ENCODE assay signal across 21 mouse cellular contexts in the genomic region with DNA sequence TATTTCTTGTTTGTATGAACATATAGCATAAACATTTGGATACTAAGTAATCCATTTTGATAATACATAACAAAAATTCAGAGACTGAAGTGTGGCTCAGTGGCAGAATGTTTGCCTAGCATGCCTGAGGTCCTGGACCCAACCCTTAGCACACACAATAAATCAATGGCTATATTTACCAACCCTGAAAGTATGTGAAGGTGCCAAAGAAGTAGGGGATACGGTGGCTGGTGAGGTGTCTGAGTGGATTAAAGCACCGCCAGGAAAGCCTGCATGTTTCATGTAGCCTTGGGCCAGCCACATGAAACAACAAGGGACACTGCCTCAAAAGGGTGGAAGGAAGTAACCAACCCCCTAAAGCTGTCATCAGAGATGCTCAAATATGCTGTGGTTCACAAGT.
"Had no signal": no experiment of that assay in that cellular context is flagged by ENCODE, and none has a peak within 500 bp of the region (broad histone marks: within the 10 kb centered on the region; RNA-seq: fewer than 3 reads in every experiment).

No protein-coding gene starts in this region.

- H3K27me3 ChIP-seq: limb, embryonic 13.5 days; midbrain, embryonic 12.5 days; midbrain, embryonic 15.5 days; neural tube, embryonic 12.5 days; neural tube, embryonic 15.5 days had no signal

- H3K27ac ChIP-seq: hindbrain, postnatal 0 days; kidney, postnatal 0 days; limb, embryonic 10.5 days; limb, embryonic 13.5 days; liver, embryonic 14.5 days; macrophage; midbrain, embryonic 12.5 days; midbrain, embryonic 15.5 days; neural tube, embryonic 12.5 days; neural tube, embryonic 15.5 days had no signal

- H3K4me2 ChIP-seq: limb, embryonic 13.5 days; midbrain, embryonic 12.5 days; midbrain, embryonic 15.5 days; neural tube, embryonic 12.5 days; neural tube, embryonic 15.5 days had no signal

- H3K4me1 ChIP-seq: limb, embryonic 10.5 days; midbrain, embryonic 12.5 days; midbrain, embryonic 15.5 days; neural tube, embryonic 12.5 days had no signal

- DNase-seq: kidney, adult 2 months; kidney, postnatal 25 days; liver; liver, postnatal 0 days; lung, postnatal 10 days; retina, postnatal 1 day; right cerebral cortex, postnatal 25 days; spleen, adult 18-20 months; thymus, adult 18-20 months; thymus, postnatal 36 days had no signal

- H3K9me3 ChIP-seq: limb, embryonic 10.5 days; limb, embryonic 13.5 days; midbrain, embryonic 12.5 days; midbrain, embryonic 15.5 days; neural tube, embryonic 12.5 days; neural tube, embryonic 15.5 days had no signal

- H3K9ac ChIP-seq: limb, embryonic 13.5 days; liver, embryonic 14.5 days; liver, postnatal 0 days; midbrain, embryonic 12.5 days; midbrain, embryonic 15.5 days; neural tube, embryonic 12.5 days; neural tube, embryonic 15.5 days had no signal

- ATAC-seq: hindbrain, postnatal 0 days; inflammation-experienced regulatory T-cells, adult 6 months; liver, postnatal 0 days; midbrain, embryonic 15.5 days had no signal

- H3K4me3 ChIP-seq: limb, embryonic 10.5 days; limb, embryonic 13.5 days; midbrain, embryonic 12.5 days; midbrain, embryonic 15.5 days; neural tube, embryonic 12.5 days; neural tube, embryonic 15.5 days had no signal

- H3K36me3 ChIP-seq: limb, embryonic 10.5 days; limb, embryonic 13.5 days; midbrain, embryonic 12.5 days; midbrain, embryonic 15.5 days; neural tube, embryonic 12.5 days; neural tube, embryonic 15.5 days had no signal
